Mouse (Mus musculus) liver, embryonic 14.5 days (tissue): ENCODE data around the gene B3gnt3. TPM values are rescaled to one million over a fixed set of nuclear protein-coding genes. Genes with fewer than 3 reads are reported as not detected.

ENCODE experiments used
- ATAC-seq: fragments of 200-750 bp; cut with Nextera tagmentation; 2 replicates; pipeline ENCODE4 v1.8.0; 2017; ENCODE audit warnings: moderate number of reproducible peaks, mild to moderate bottlenecking, moderate library complexity; ENCODE audit not compliant: insufficient read depth
- DNase-seq, 3 experiments: peaks; one replicate each; pipeline ENCODE4 v3.0.0-alpha.2; 2012 to 2013; ENCODE audit warnings: low read depth in 3 of 3, low spot score in 3 of 3
- H3K27ac ChIP-seq: fragments of 300-500 bp; sonication (generic); 2 replicates; pipeline ENCODE4 v1.5.1; 2014; ENCODE audit warnings: moderate library complexity, mild to moderate bottlenecking, control low read depth, inconsistent platforms
- H3K27me3 ChIP-seq: fragments of 300-500 bp; sonication (generic); 2 replicates; pipeline ENCODE4 v1.6.1; 2014; ENCODE audit warnings: mild to moderate bottlenecking, low read length, moderate library complexity; ENCODE audit not compliant: control insufficient read depth, insufficient read depth
- H3K36me3 ChIP-seq: fragments of 300-500 bp; sonication (generic); replicated peaks from 2 replicates; pipeline ENCODE4 v1.6.1; 2014; ENCODE audit warnings: low read depth; ENCODE audit not compliant: control insufficient read depth, insufficient read depth
- H3K4me1 ChIP-seq, 2 experiments: fragments of 200-500 bp in 1 of 2; fragments of 300-500 bp in 1 of 2; sonication (generic) in 1 of 2; replicated peaks; 2 replicates each; pipeline ENCODE4 v1.6.1; 2012 to 2014; ENCODE audit warnings: antibody characterized with exemption in 1 of 2, inconsistent platforms in 1 of 2, low read length in 1 of 2; ENCODE audit not compliant: control insufficient read depth in 2 of 2, insufficient read depth in 2 of 2
- H3K4me2 ChIP-seq: fragments of 300-500 bp; sonication (generic); 2 replicates; pipeline ENCODE4 v1.6.1; 2014; ENCODE audit warnings: low read depth, mild to moderate bottlenecking, control low read depth, moderate library complexity
- H3K4me3 ChIP-seq, 2 experiments: fragments of 200-500 bp in 1 of 2; fragments of 300-500 bp in 1 of 2; sonication (generic) in 1 of 2; 2 replicates each; pipeline ENCODE4 v1.5.1; 2012 to 2014; ENCODE audit warnings: low read depth in 2 of 2, low read length in 2 of 2, mild to moderate bottlenecking in 2 of 2, control low read depth in 1 of 2, inconsistent platforms in 1 of 2, moderate library complexity in 1 of 2; ENCODE audit not compliant: insufficient read depth in 1 of 2
- H3K9ac ChIP-seq: fragments of 300-500 bp; sonication (generic); replicated peaks from 2 replicates; pipeline ENCODE4 v1.6.1; 2014; ENCODE audit warnings: mild to moderate bottlenecking, control low read depth, moderate library complexity
- H3K9me3 ChIP-seq: fragments of 300-500 bp; sonication (generic); 2 replicates; pipeline ENCODE4 v1.6.1; 2016; ENCODE audit warnings: low read length, mixed read lengths; ENCODE audit not compliant: control insufficient read depth
- CTCF ChIP-seq: IDR thresholded peaks from 2 replicates; pipeline ENCODE4 v1.5.1; 2016; ENCODE audit warnings: antibody characterized with exemption, low read depth, control low read depth
- EP300 ChIP-seq: IDR thresholded peaks from 2 replicates; pipeline ENCODE4 v1.6.1; 2016; ENCODE audit warnings: antibody characterized with exemption, low read depth
- WGBS: fragments of 180-500 bp; shearing (Covaris S2); extraction: QIAGEN DNeasy Blood & Tissue Kit; methylation state at CpG from one replicate; pipeline ENCODE4 v1.1.7; 2014; ENCODE audit not compliant: insufficient replicate concordance; 5-methylcytosine and 5-hydroxymethylcytosine counted together
- polyA plus RNA-seq, 2 experiments: library from polyadenylated mRNA; depleted of rRNA in 1 of 2; stranded (reverse) in 1 of 2; unstranded in 1 of 2; fragments of >200 nt; fragmentation: Nextera tagmentation in 1 of 2; extraction: Ambion mirVana in 1 of 2; gene quantifications; 2 replicates each; pipeline versions ENCODE4 v1.2.1 to v1.2.3; 2012 to 2014

The B3gnt3 gene
- polyA plus RNA-seq, 2 experiments = 1.8 to 2.2 TPM

- Histone ChIP-seq H3K4me3 (no peak overlapping the region), H3K27me3 (peaks cover 74% of the 10 kb centered on the region), H3K27ac (no peak overlapping the region), H3K9ac (no peak overlapping the region), H3K4me2 (no peak overlapping the region), H3K4me1 (no peaks in the 10 kb centered on the region), H3K9me3 (no peaks in the 10 kb centered on the region), H3K36me3 (no peaks in the 10 kb centered on the region)
- ATAC-seq (no peak), DNase-seq (no peak)
- 6% methylated on average over 29 of the region's 30 CpGs for WGBS
- no peak for TF ChIP-seq CTCF
- TF ChIP-seq EP300 = no peak
Measured at GRCm38 (mm10) chr8:71692509-71692908, 9.1 kb downstream of the B3gnt3 start.

GRCm38 (mm10) chr8:71689028-71689427, 12.6 kb downstream of the B3gnt3 start, which contains the start of gene Insl3:
Gene Insl3, plus strand, starts transcription at chr8:71689214.
- WGBS = 17% methylated on average over 33 of the region's 33 CpGs
- TF ChIP-seq CTCF (no peak), EP300 (no peak)
- Histone ChIP-seq H3K4me2 (no peak within 1 kb of the TSS), H3K9me3 (no peaks in the 10 kb centered on the region), H3K27ac (no peak within 1 kb of the TSS), H3K4me1 (no peaks in the 10 kb centered on the region), H3K4me3 (no peak within 1 kb of the TSS), H3K9ac (no peak within 1 kb of the TSS), H3K36me3 (no peaks in the 10 kb centered on the region), H3K27me3 (peaks cover 83% of the 10 kb centered on the region)
- ATAC-seq = no peak
- DNase-seq = no peak

DNA sequence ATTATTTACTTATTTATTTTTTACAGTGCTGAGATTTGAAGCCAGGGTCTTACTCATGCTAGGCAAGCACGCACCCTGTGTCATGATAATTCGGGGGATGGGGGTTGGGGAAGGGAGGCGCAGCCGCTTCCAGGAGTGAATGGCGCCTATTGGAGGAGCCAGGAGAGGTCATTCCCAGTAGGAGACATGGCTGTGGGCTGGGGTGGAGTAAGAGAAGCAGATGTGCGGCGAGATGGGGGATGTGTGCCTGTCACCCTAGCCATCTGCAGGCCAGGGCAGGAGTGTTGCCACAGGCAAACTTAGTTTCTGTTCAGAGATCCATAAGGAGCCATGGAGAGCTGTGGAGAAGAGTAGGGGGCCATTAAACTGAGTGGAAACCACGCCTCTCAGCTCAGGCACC, 14.0 kb downstream of the B3gnt3 start:
- no peak for TF ChIP-seq CTCF
- no peak for TF ChIP-seq EP300
- Histone ChIP-seq H3K4me2 (no peak overlapping the region), H3K4me1 (no peaks in the 10 kb centered on the region), H3K36me3 (no peaks in the 10 kb centered on the region), H3K9me3 (no peaks in the 10 kb centered on the region), H3K9ac (no peak overlapping the region), H3K27ac (no peak overlapping the region), H3K27me3 (peaks cover 69% of the 10 kb centered on the region), H3K4me3 (no peak overlapping the region)
- ATAC-seq = no peak
- 42% methylated on average over 8 of the region's 8 CpGs for WGBS
- no peak for DNase-seq

DNA sequence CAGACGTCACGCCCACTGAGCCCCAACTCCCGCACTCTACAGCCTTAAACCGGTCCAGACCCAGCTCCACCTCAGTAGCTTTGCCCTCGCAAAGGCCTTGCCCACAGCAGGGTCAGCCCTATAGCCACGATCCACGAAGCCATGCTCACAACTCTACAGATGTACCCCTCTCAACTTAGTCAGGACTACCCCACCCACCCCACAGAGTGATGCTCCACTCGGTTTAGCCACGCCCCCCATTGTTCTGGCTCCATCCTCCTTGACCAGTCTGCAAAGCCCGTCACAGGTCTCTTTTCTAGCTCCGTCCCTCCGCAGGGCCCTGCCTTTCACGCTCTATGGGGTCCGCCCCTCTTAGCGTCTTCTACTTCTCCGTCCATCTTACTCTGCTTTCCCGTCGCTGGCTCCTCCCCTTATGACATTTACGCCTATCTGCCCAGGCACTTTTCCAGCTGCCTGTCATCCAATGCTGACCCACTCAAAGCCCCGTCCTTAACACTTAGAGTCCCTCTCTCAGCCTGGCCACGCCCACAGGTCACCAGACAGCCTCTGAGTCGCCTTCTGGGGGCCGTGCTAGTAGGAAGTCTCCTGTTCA, 15.3 kb downstream of the B3gnt3 start:
- no peak for DNase-seq
- H3K4me3 ChIP-seq = no peak overlapping the region
- H3K4me1 ChIP-seq = no peaks in the 10 kb centered on the region
- no peak overlapping the region for H3K9ac ChIP-seq
- no peaks in the 10 kb centered on the region for H3K9me3 ChIP-seq
- H3K27me3 ChIP-seq = peaks cover 55% of the 10 kb centered on the region
- WGBS = 41% methylated on average over 23 of the region's 23 CpGs
- H3K4me2 ChIP-seq = no peak overlapping the region
- TF ChIP-seq CTCF (no peak), EP300 (no peak)
- no peaks in the 10 kb centered on the region for H3K36me3 ChIP-seq
- no peak overlapping the region for H3K27ac ChIP-seq
- ATAC-seq = no peak; the same call in none of the 2 replicates

GRCm38 (mm10) chr8:71685573-71685972, 16.0 kb downstream of the B3gnt3 start:
- ATAC-seq (no peak), DNase-seq (no peak)
- peaks cover 48% of the 10 kb centered on the region for H3K27me3 ChIP-seq
- no peaks in the 10 kb centered on the region for H3K36me3 ChIP-seq
- H3K4me2 ChIP-seq = no peak overlapping the region
- no peak overlapping the region for H3K4me3 ChIP-seq
- no peak overlapping the region for H3K27ac ChIP-seq
- H3K9me3 ChIP-seq = no peaks in the 10 kb centered on the region
- H3K4me1 ChIP-seq = no peaks in the 10 kb centered on the region
- no peak overlapping the region for H3K9ac ChIP-seq
- 56% methylated on average over 29 of the region's 29 CpGs for WGBS
- TF ChIP-seq CTCF = no peak
- TF ChIP-seq EP300 = no peak
